Mouse (Mus musculus): ENCODE data around the gene Ckap2l.
A peak's percentile ranks its signal among the peaks of the same experiment; 100 is the strongest.

DNA sequence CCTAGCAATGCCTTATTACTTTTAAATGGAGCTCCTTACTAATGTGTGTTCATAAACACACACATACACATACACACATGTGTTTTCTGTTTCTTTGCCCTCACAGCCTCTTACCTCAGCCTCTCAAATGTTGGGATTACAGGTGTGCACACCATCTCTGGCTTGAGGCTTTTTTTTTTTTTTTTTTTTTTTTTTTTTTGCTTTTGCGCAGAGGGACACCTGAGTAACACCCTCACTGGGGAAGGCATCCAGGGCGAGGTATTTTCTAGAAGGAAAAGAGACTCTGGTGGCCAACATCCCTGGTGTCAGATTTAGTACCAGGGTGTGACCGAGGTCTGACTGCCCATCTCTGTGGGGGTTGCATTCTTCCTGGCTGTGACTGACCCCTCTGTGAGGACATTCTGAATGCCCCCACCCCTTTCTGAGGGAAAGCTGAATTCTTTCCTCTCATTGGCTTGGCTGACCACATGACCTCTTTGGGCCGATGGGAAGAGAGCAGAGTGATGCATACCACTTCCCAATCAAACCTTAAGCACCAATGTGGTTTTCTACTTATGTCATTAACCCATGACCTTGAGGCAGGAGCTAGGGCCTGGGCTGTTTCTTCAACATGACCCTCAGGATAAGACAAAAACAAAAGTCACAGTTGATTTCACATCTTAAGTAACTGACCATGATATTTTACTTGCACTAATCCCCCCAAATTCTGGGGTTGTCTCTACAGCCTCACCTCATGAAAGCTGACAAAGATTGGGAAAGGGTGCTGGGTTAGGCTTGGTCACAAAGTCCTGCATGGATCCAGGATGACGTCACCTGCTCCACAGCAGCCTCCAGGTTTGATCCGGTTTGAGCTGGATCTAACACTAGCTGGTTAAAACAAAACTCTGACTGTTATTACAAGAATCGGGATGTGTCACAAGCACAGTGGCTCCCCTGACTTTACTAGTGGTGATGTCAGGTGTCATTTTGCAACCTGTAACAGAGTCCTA, 54.9 kb downstream of the Ckap2l start:
- TF ChIP-seq CTCF (IDR thresholded peaks at IDR 0.05; ENCODE audit: low read depth): no peak
- peak; percentile 72 for TF ChIP-seq EP300 (IDR thresholded peaks at IDR 0.05; ENCODE audit: low read depth)

Measured in liver, postnatal 0 days (tissue).